In genomic region chr11:31664186-31664585, GRCm38 (mm10) we compare ENCODE assay signal across 11 mouse cellular contexts. TPM values are rescaled to one million over a fixed set of nuclear protein-coding genes. Genes with fewer than 3 reads are reported as not detected.
DNase-seq lines count a peak whose midpoint lies in the region; ATAC-seq and TF ChIP-seq lines count a peak whose summit lies in the region.
"Had no signal": no experiment of that assay in that cellular context is flagged by ENCODE, and none has a peak within 500 bp of the region (broad histone marks: within the 10 kb centered on the region; RNA-seq: fewer than 3 reads in every experiment).

No protein-coding gene starts in this region.

- H3K27ac ChIP-seq in kidney, adult 2 months (ENCODE audit: insufficient read depth, low read depth, low read length): no peak overlapping the region
- no peak overlapping the region for H3K27ac ChIP-seq in kidney, embryonic 16.5 days (ENCODE audit: low read length)
- H3K27ac ChIP-seq in forebrain, embryonic 15.5 days (replicated peaks): no peak overlapping the region
- H3K27ac ChIP-seq: midbrain, embryonic 12.5 days had no signal

- no peaks in the 10 kb centered on the region; the same call in 1 of the 2 replicates for H3K36me3 ChIP-seq in kidney, adult 2 months (ENCODE audit: control insufficient read depth, insufficient read depth, low read length)
- peaks cover 53% of the 10 kb centered on the region for H3K36me3 ChIP-seq in kidney, embryonic 16.5 days (ENCODE audit: insufficient read depth, low read length)
- H3K36me3 ChIP-seq in forebrain, embryonic 15.5 days: peaks cover 65% of the 10 kb centered on the region

- no peak overlapping the region for H3K9ac ChIP-seq in kidney, embryonic 16.5 days (replicated peaks; ENCODE audit: low read length)
- H3K9ac ChIP-seq in forebrain, embryonic 15.5 days (replicated peaks): no peak overlapping the region
- H3K9ac ChIP-seq: midbrain, embryonic 12.5 days had no signal

- no peak for TF ChIP-seq POLR2A in kidney, adult 2 months (IDR thresholded peaks at IDR 0.05; ENCODE audit: low read depth, low read length)

- DNase-seq in kidney, adult 2 months: peak; percentile 67
- DNase-seq in T-cell, adult 2 months (ENCODE audit: low spot score): peak; percentile 41
- DNase-seq in induced T-regulatory cell, adult 2 months (ENCODE audit: low read depth): peak; percentile 48
- no peak for DNase-seq in c-Kit-positive CD71-positive TER-119-positive erythroid progenitor cells, embryonic 14.5 days (ENCODE audit: low spot score)
- no peak for DNase-seq in urinary bladder, adult 18-20 months (ENCODE audit: low spot score in 2 of 2)
- DNase-seq: cerebellum, adult 9-11 months had no signal

- H3K4me3 ChIP-seq in kidney, adult 2 months (ENCODE audit: insufficient read depth, low read depth, low read length): no peak overlapping the region
- H3K4me3 ChIP-seq in kidney, embryonic 16.5 days (ENCODE audit: low read length): no peak overlapping the region
- H3K4me3 ChIP-seq in forebrain, embryonic 15.5 days: no peak overlapping the region
- H3K4me3 ChIP-seq: midbrain, embryonic 12.5 days had no signal

- no peaks in the 10 kb centered on the region; the same call in 1 of the 2 replicates for H3K4me1 ChIP-seq in kidney, adult 2 months (ENCODE audit: control insufficient read depth, insufficient read depth, low read length)
- no peaks in the 10 kb centered on the region for H3K4me1 ChIP-seq in kidney, embryonic 16.5 days (ENCODE audit: insufficient read depth, low read length)
- H3K4me1 ChIP-seq in forebrain, embryonic 15.5 days: no peaks in the 10 kb centered on the region
- H3K4me1 ChIP-seq: midbrain, embryonic 12.5 days had no signal

- no peak for ATAC-seq in kidney, embryonic 16.5 days (ENCODE audit: low FRiP score, low TSS enrichment)
- ATAC-seq in CD4-positive, CD25-positive, alpha-beta regulatory T cell, adult 4 months: peak; percentile 39
- no peak for ATAC-seq in forebrain, embryonic 15.5 days (replicated peaks)
- ATAC-seq: forebrain, embryonic 16.5 days had no signal

- no peak overlapping the region for H3K4me2 ChIP-seq in kidney, embryonic 16.5 days (replicated peaks; ENCODE audit: low read depth, low read length)
- H3K4me2 ChIP-seq in forebrain, embryonic 15.5 days (replicated peaks): no peak overlapping the region
- H3K4me2 ChIP-seq: midbrain, embryonic 12.5 days had no signal

- 33% methylated on average over 2 of the region's 2 CpGs for WGBS in kidney, adult 2 months
- WGBS in kidney, embryonic 16.5 days: 83% methylated on average over 2 of the region's 2 CpGs
- WGBS in forebrain, embryonic 15.5 days: 69% methylated on average over 2 of the region's 2 CpGs

- H3K27me3 ChIP-seq in kidney, adult 2 months (replicated peaks; ENCODE audit: control insufficient read depth, insufficient read depth, low read length): no peaks in the 10 kb centered on the region
- no peaks in the 10 kb centered on the region for H3K27me3 ChIP-seq in kidney, embryonic 16.5 days (ENCODE audit: insufficient read depth, low read length)
- H3K27me3 ChIP-seq in forebrain, embryonic 15.5 days: no peaks in the 10 kb centered on the region
- H3K27me3 ChIP-seq: midbrain, embryonic 12.5 days had no signal

- no peaks in the 10 kb centered on the region for H3K9me3 ChIP-seq in kidney, embryonic 16.5 days (ENCODE audit: low read length)
- no peaks in the 10 kb centered on the region for H3K9me3 ChIP-seq in forebrain, embryonic 15.5 days
- H3K9me3 ChIP-seq: midbrain, embryonic 12.5 days had no signal

- TF ChIP-seq CTCF in kidney, adult 2 months (conservative IDR thresholded peaks at IDR 0.05; ENCODE audit: insufficient read depth, insufficient read length, low read depth, low read length): no peak

RNA-seq across cellular contexts. Expression of gene Bod1, which starts 7.5 kb away (rescaled TPM):
- 131 and 137 TPM in 2 replicates for polyA plus RNA-seq in kidney, adult 2 months (2012; rRNA removed)
- 81.8 and 88.4 TPM in 2 replicates for polyA plus RNA-seq in kidney, embryonic 16.5 days (2015; fragmentation: Nextera tagmentation; extraction: Ambion mirVana)
- 1 to 10 TPM; 7.6 to 8.2 TPM for polyA plus RNA-seq in CD4-positive, CD25-positive, alpha-beta regulatory T cell, adult 4 months (2017; shearing (Covaris generic))
- polyA plus RNA-seq in forebrain, embryonic 15.5 days (2015; fragmentation: Nextera tagmentation; extraction: Ambion mirVana): 156 and 163 TPM in 2 replicates

Comparison
In these comparisons a context has a peak if more than half of its experiments do, and no peak if none do; other contexts are left out.
1. DNase-seq: peak in kidney, adult 2 months (single experiment), T-cell, adult 2 months (single experiment) and induced T-regulatory cell, adult 2 months (single experiment); none in c-Kit-positive CD71-positive TER-119-positive erythroid progenitor cells, embryonic 14.5 days (single experiment) and urinary bladder, adult 18-20 months (0 of 2).